Mouse (Mus musculus) intestine, postnatal 0 days (tissue): ENCODE data around the gene Jam3. TPM values are rescaled to one million over a fixed set of nuclear protein-coding genes. Genes with fewer than 3 reads are reported as not detected.
"Not testable (repeated sequence)": the region's sequence is repeated elsewhere in the genome, so short reads cannot be mapped to it uniquely, and the experiment has no call there.

Experiments
- ATAC-seq: fragments of 200-750 bp; cut with Nextera tagmentation; 2 replicates; pipeline ENCODE4 v1.8.0; 2017; ENCODE audit warnings: mild to moderate bottlenecking, moderate TSS enrichment, moderate library complexity
- H3K27ac ChIP-seq: fragments of 300-500 bp; sonication (generic); 2 replicates; pipeline ENCODE4 v1.5.1; 2014; ENCODE audit warnings: mild to moderate bottlenecking, low read depth, low read length, moderate library complexity
- H3K27me3 ChIP-seq: fragments of 300-500 bp; sonication (generic); replicated peaks from 2 replicates; pipeline ENCODE4 v1.6.1; 2014; ENCODE audit warnings: low read length, mixed read lengths; ENCODE audit not compliant: control insufficient read depth, insufficient read depth
- H3K36me3 ChIP-seq: fragments of 300-500 bp; sonication (generic); 2 replicates; pipeline ENCODE4 v1.6.1; 2014; ENCODE audit warnings: mild to moderate bottlenecking, moderate library complexity; ENCODE audit not compliant: control insufficient read depth, insufficient read depth
- H3K4me1 ChIP-seq: fragments of 300-500 bp; sonication (generic); replicated peaks from 2 replicates; pipeline ENCODE4 v1.6.1; 2014; ENCODE audit warnings: antibody characterized with exemption, low read length, mixed read lengths; ENCODE audit not compliant: control insufficient read depth, insufficient read depth
- H3K4me2 ChIP-seq: fragments of 300-500 bp; sonication (generic); replicated peaks from 2 replicates; pipeline ENCODE4 v1.6.1; 2014; ENCODE audit warnings: low read depth, mild to moderate bottlenecking, moderate library complexity
- H3K4me3 ChIP-seq: fragments of 300-500 bp; sonication (generic); 2 replicates; pipeline ENCODE4 v1.5.1; 2014; ENCODE audit warnings: low read depth, low read length
- H3K9ac ChIP-seq: fragments of 300-500 bp; sonication (generic); 2 replicates; pipeline ENCODE4 v1.6.1; 2014; ENCODE audit warnings: mild to moderate bottlenecking, low read depth, low read length
- H3K9me3 ChIP-seq: fragments of 300-500 bp; sonication (generic); 2 replicates; pipeline ENCODE4 v1.6.1; 2016; ENCODE audit warnings: mixed run types; ENCODE audit not compliant: control insufficient read depth
- CTCF ChIP-seq: sonication (generic); IDR thresholded peaks from 2 replicates; pipeline ENCODE4 v1.5.1; 2016; ENCODE audit warnings: low read depth, mild to moderate bottlenecking, control low read depth, antibody characterized with exemption, moderate library complexity
- WGBS: fragments of 180-500 bp; shearing (Covaris S2); extraction: QIAGEN DNeasy Blood & Tissue Kit; methylation state at CpG from one replicate; pipeline ENCODE4 v1.1.7; 2014; 5-methylcytosine and 5-hydroxymethylcytosine counted together
- polyA plus RNA-seq: library from polyadenylated mRNA; unstranded; fragments of >200 nt; fragmentation: Nextera tagmentation; extraction: Ambion mirVana; gene quantifications from 2 replicates; pipeline ENCODE4 v1.2.1, GENCODE M21; 2015

Jam3 gene
- polyA plus RNA-seq, 1 experiment from 2014 or later: 17.8 TPM

- H3K4me2 ChIP-seq: no peak overlapping the region
Observed at GRCm38 (mm10) chr9:27173646-27174045, 18.4 kb upstream of the Jam3 start.

GRCm38 (mm10) chr9:27172839-27173238, 17.6 kb upstream of the Jam3 start:
- no peak overlapping the region for H3K27ac ChIP-seq
- TF ChIP-seq CTCF: no peak
- no peaks in the 10 kb centered on the region for H3K27me3 ChIP-seq
- no peak overlapping the region for H3K9ac ChIP-seq
- no peak for ATAC-seq
- H3K4me3 ChIP-seq: no peak overlapping the region
- no peaks in the 10 kb centered on the region for H3K36me3 ChIP-seq
- 79% methylated on average over 6 of the region's 6 CpGs for WGBS
- no peak overlapping the region for H3K4me2 ChIP-seq
- H3K4me1 ChIP-seq: no peaks in the 10 kb centered on the region
- no peaks in the 10 kb centered on the region for H3K9me3 ChIP-seq

More at GRCm38 (mm10) chr9:27173646-27174045, 18.4 kb upstream of the Jam3 start:
- no peaks in the 10 kb centered on the region for H3K9me3 ChIP-seq
- H3K4me1 ChIP-seq: no peaks in the 10 kb centered on the region
- no peaks in the 10 kb centered on the region for H3K27me3 ChIP-seq
- no peaks in the 10 kb centered on the region for H3K36me3 ChIP-seq
- H3K27ac ChIP-seq: no peak overlapping the region
- no peak overlapping the region for H3K9ac ChIP-seq
- no peak for ATAC-seq
- TF ChIP-seq CTCF: no peak
- WGBS: 81% methylated on average over 2 of the region's 2 CpGs
- no peak overlapping the region for H3K4me3 ChIP-seq

DNA sequence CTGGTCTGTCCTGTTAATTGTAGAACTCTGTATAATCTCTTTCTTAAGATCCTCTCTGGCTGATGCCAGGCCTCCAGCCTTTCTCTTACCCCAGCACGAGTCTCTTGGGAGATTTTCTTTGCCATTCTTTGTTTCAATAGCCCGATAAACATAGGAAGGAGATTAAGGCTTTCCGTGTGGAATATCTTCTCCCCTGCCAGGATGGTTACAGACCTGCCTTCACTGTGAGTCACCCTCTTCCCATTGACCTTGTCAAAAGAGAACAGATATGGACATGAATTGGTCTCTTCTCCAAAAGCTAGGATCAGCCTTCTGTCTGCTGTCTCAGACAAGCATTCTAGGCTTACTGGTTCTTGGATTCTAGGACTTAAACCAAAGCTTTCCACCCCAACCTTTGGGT, 15.5 kb upstream of the Jam3 start:
- 78% methylated on average over 3 of the region's 3 CpGs for WGBS
- Histone ChIP-seq H3K4me2 (no peak overlapping the region), H3K27me3 (no peaks in the 10 kb centered on the region), H3K27ac (no peak overlapping the region), H3K9ac (no peak overlapping the region), H3K36me3 (no peaks in the 10 kb centered on the region), H3K4me3 (no peak overlapping the region), H3K4me1 (no peaks in the 10 kb centered on the region), H3K9me3 (no peaks in the 10 kb centered on the region)
- TF ChIP-seq CTCF: no peak
- ATAC-seq: no peak

DNA sequence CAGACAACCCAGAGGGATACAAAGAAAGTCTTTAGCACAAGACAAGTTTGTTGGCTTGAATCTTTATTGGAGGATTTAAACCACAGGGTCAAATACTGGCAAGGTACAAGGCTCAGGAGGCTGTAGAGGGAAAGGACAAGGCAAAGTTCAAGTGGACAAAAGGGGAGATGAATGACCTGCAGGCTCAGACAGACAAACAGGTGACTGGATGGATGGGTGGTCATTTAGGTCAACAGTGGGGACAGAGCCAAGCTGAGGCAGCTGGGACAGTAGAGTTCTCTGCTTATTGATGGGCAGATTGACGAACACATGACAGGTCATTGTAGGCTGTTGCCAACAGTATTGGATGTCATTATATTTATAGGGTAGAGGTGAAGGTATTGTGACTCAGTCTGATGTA, 11.8 kb upstream of the Jam3 start:
- Histone ChIP-seq H3K27me3 (no peaks in the 10 kb centered on the region), H3K9ac (no peak overlapping the region), H3K27ac (no peak overlapping the region), H3K36me3 (no peaks in the 10 kb centered on the region), H3K4me1 (no peaks in the 10 kb centered on the region), H3K4me2 (no peak overlapping the region), H3K4me3 (no peak overlapping the region), H3K9me3 (no peaks in the 10 kb centered on the region)
- no peak for ATAC-seq
- TF ChIP-seq CTCF: no peak
- WGBS: 94% methylated on average over 1 of the region's 1 CpGs

DNA sequence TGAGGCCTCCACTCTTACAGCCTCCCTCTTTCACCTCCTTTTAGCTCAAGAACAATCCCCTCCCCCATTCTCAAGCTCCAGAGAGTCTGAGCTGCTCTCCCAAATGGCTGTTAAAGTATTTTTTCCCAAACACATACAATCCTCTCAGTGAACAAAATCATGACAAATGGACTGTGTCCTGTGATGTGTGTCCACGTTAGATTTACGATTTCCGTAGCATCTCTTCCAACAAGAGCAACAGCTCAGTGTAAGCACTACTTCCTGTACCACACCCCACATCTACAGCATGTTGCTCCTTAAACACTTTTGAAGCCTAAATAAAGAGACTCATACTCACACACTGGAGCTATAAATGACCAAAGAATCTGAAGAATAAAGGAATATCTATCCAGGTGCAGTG, 10.4 kb upstream of the Jam3 start:
- Histone ChIP-seq H3K4me1 (no peaks in the 10 kb centered on the region), H3K4me2 (no peak overlapping the region), H3K27me3 (no peaks in the 10 kb centered on the region), H3K27ac (no peak overlapping the region), H3K4me3 (no peak overlapping the region), H3K9ac (no peak overlapping the region), H3K36me3 (no peaks in the 10 kb centered on the region), H3K9me3 (no peaks in the 10 kb centered on the region)
- TF ChIP-seq CTCF: no peak
- no peak for ATAC-seq
- WGBS: 69% methylated on average over 3 of the region's 3 CpGs

- no peaks in the 10 kb centered on the region for H3K36me3 ChIP-seq
- no peak for TF ChIP-seq CTCF
- no peak overlapping the region for H3K27ac ChIP-seq
- H3K4me2 ChIP-seq: no peak overlapping the region
- ATAC-seq: no peak
- H3K4me1 ChIP-seq: no peaks in the 10 kb centered on the region
- no peaks in the 10 kb centered on the region for H3K27me3 ChIP-seq
- WGBS: 65% methylated on average over 2 of the region's 2 CpGs
- H3K4me3 ChIP-seq: no peak overlapping the region
- no peaks in the 10 kb centered on the region for H3K9me3 ChIP-seq
- H3K9ac ChIP-seq: no peak overlapping the region
Observed at GRCm38 (mm10) chr9:27164957-27165356, 9.7 kb upstream of the Jam3 start.

DNA sequence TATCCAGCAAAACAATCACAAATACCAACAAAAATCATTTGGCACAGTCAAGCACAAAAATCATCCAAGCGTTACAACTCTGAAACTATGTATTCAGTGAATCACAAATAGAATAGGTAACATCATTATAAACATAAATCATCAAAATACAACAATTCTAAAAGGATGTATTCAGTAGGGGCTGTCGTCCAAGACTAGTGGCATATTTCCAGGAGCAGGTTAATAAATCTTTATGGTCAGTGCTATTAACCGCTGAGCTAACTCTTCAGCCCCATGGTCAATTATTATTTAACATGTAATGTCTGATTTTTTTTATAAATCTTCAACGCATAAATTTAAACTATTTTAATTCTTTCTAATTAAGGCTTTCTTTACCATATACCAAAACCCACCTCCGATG, 8.4 kb upstream of the Jam3 start:
- H3K9me3 ChIP-seq, H3K9ac ChIP-seq, H3K4me2 ChIP-seq, H3K4me3 ChIP-seq, ATAC-seq, H3K27me3 ChIP-seq, H3K27ac ChIP-seq, H3K4me1 ChIP-seq, H3K36me3 ChIP-seq: not testable (repeated sequence)
- WGBS: 63% methylated on average over 5 of the region's 5 CpGs
